Mouse (Mus musculus): ENCODE data around the gene Rarb. TPM values are rescaled to one million over a fixed set of nuclear protein-coding genes. Genes with fewer than 3 reads are reported as not detected.

The Rarb gene
- polyA plus RNA-seq (2016; fragmentation: Nextera tagmentation; extraction: Ambion mirVana) = 20.8 and 23.6 TPM in 2 replicates

GRCm38 (mm10) chr14:16818602-16819250 is at the start of gene Rarb:
Gene Rarb (minus strand): TSS chr14:16819156.
- no peaks in the 10 kb centered on the region for H3K27me3 ChIP-seq (replicated peaks)
- no peak within 1 kb of the TSS for H3K9ac ChIP-seq
- no peak within 1 kb of the TSS for H3K4me2 ChIP-seq
- H3K27ac ChIP-seq (ENCODE audit: poor library complexity, severe bottlenecking) = no peak within 1 kb of the TSS
- H3K4me3 ChIP-seq = no peak within 1 kb of the TSS
- H3K36me3 ChIP-seq = no peaks in the 10 kb centered on the region
- no peaks in the 10 kb centered on the region for H3K9me3 ChIP-seq (replicated peaks)
- peaks cover 5% of the 10 kb centered on the region; the same call in 1 of the 2 replicates for H3K4me1 ChIP-seq (replicated peaks)
- WGBS = 80% methylated on average over 4 of the region's 4 CpGs
- no peak; the same call in 1 of the 2 replicates for ATAC-seq (ENCODE audit: insufficient number of reproducible peaks, low FRiP score)

GRCm38 (mm10) chr14:16842036-16842435 is 23.1 kb upstream of the Rarb start:
- no peaks in the 10 kb centered on the region for H3K9me3 ChIP-seq (replicated peaks)
- H3K27me3 ChIP-seq (replicated peaks) = no peaks in the 10 kb centered on the region
- no peaks in the 10 kb centered on the region for H3K4me1 ChIP-seq (replicated peaks)
- no peak overlapping the region for H3K27ac ChIP-seq (ENCODE audit: poor library complexity, severe bottlenecking)
- no peaks in the 10 kb centered on the region for H3K36me3 ChIP-seq
- no peak overlapping the region for H3K9ac ChIP-seq
- H3K4me3 ChIP-seq = no peak overlapping the region
- H3K4me2 ChIP-seq = no peak overlapping the region
- WGBS = 61% methylated on average over 3 of the region's 3 CpGs
- no peak for ATAC-seq (ENCODE audit: insufficient number of reproducible peaks, low FRiP score)

GRCm38 (mm10) chr14:16841597-16841989 is 22.6 kb upstream of the Rarb start:
- Histone ChIP-seq H3K27me3 (replicated peaks) (no peaks in the 10 kb centered on the region), H3K4me1 (replicated peaks) (no peaks in the 10 kb centered on the region), H3K4me3 (no peak overlapping the region), H3K36me3 (no peaks in the 10 kb centered on the region), H3K27ac (ENCODE audit: poor library complexity, severe bottlenecking) (no peak overlapping the region), H3K9ac (no peak overlapping the region), H3K9me3 (replicated peaks) (no peaks in the 10 kb centered on the region), H3K4me2 (no peak overlapping the region)
- no peak for ATAC-seq (ENCODE audit: insufficient number of reproducible peaks, low FRiP score)
- WGBS = 80% methylated on average over 6 of the region's 6 CpGs

DNA sequence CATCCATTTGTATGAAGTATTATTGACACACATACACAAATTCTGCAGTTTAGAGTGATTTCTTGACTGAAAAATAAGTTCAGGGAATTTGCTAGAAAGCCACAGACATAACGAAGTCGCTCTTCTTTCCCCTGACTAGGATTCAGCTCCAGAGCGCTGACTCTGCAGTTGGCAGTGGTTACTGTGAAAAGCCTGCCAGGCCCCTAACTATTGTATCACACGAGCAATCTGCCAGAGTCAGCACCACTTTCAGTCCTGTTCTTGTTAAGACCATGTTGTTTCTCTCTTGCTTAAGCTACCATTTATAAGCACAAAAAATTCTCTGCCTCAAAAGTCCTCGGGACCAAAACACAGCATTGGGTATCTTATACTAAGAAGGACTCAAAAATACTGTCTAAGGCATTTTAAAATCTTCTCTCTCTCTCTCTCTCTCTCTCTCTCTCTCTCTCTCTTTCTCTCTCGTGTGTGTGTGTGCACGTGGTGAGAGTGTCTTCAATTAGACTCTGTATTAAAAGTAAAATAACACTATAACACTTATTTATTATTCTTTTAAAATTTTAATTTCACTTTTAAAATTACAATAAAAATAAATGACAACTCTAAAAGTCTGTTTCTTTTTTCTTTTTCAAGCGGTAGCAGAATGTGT is 22.1 kb upstream of the Rarb start:
- Histone ChIP-seq H3K27ac (ENCODE audit: poor library complexity, severe bottlenecking) (no peak overlapping the region), H3K9ac (no peak overlapping the region), H3K4me2 (no peak overlapping the region), H3K9me3 (replicated peaks) (no peaks in the 10 kb centered on the region), H3K27me3 (replicated peaks) (no peaks in the 10 kb centered on the region), H3K4me1 (replicated peaks) (no peaks in the 10 kb centered on the region), H3K36me3 (no peaks in the 10 kb centered on the region), H3K4me3 (no peak overlapping the region)
- 68% methylated on average over 8 of the region's 8 CpGs for WGBS
- ATAC-seq (ENCODE audit: insufficient number of reproducible peaks, low FRiP score) = no peak

GRCm38 (mm10) chr14:16840135-16840534 is 21.2 kb upstream of the Rarb start:
- Histone ChIP-seq H3K9ac (no peak overlapping the region), H3K4me3 (no peak overlapping the region), H3K9me3 (replicated peaks) (no peaks in the 10 kb centered on the region), H3K4me2 (no peak overlapping the region), H3K36me3 (no peaks in the 10 kb centered on the region), H3K4me1 (replicated peaks) (no peaks in the 10 kb centered on the region), H3K27ac (ENCODE audit: poor library complexity, severe bottlenecking) (no peak overlapping the region), H3K27me3 (replicated peaks) (no peaks in the 10 kb centered on the region)
- WGBS = 93% methylated on average over 2 of the region's 2 CpGs
- ATAC-seq (ENCODE audit: insufficient number of reproducible peaks, low FRiP score) = no peak

GRCm38 (mm10) chr14:16815096-16815741 is 3.7 kb downstream of the Rarb start:
- Histone ChIP-seq H3K9me3 (replicated peaks) (no peaks in the 10 kb centered on the region), H3K27me3 (replicated peaks) (no peaks in the 10 kb centered on the region), H3K4me3 (no peak overlapping the region), H3K36me3 (no peaks in the 10 kb centered on the region), H3K4me2 (no peak overlapping the region), H3K27ac (ENCODE audit: poor library complexity, severe bottlenecking) (no peak overlapping the region), H3K9ac (no peak overlapping the region), H3K4me1 (replicated peaks) (peaks cover 5% of the 10 kb centered on the region; the same call in 1 of the 2 replicates)
- WGBS = 70% methylated on average over 1 of the region's 1 CpGs
- ATAC-seq (ENCODE audit: insufficient number of reproducible peaks, low FRiP score) = no peak

DNA sequence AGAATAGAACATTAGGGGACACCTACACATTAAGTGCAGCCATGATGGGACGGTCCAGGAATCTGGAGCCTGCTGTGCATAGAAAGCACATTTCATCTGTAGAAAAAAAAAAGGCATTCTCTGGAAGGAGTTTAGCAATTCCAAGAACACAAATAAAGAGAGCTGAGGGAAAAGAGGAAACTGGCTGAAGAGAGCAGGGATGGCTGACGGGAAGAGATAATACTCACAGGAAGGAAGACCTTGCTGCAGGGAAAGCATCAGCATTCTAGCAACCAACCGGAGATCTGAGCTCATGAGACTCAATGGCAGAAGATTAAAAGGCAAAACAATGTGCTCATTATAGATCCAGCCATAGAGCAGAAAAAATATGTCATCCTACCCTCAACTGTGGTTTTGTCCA is 12.8 kb downstream of the Rarb start:
- Histone ChIP-seq H3K27me3 (replicated peaks) (no peaks in the 10 kb centered on the region), H3K9me3 (replicated peaks) (no peaks in the 10 kb centered on the region), H3K36me3 (no peaks in the 10 kb centered on the region), H3K9ac (no peak overlapping the region), H3K4me1 (replicated peaks) (no peaks in the 10 kb centered on the region), H3K4me2 (no peak overlapping the region), H3K27ac (ENCODE audit: poor library complexity, severe bottlenecking) (no peak overlapping the region), H3K4me3 (no peak overlapping the region)
- ATAC-seq (ENCODE audit: insufficient number of reproducible peaks, low FRiP score) = no peak
- 58% methylated on average over 3 of the region's 3 CpGs for WGBS

GRCm38 (mm10) chr14:16790161-16790560 is 28.8 kb downstream of the Rarb start:
- WGBS = 80% methylated on average over 1 of the region's 1 CpGs
- no peaks in the 10 kb centered on the region for H3K9me3 ChIP-seq (replicated peaks)
- no peak overlapping the region for H3K9ac ChIP-seq
- H3K36me3 ChIP-seq = no peaks in the 10 kb centered on the region
- H3K27ac ChIP-seq (ENCODE audit: poor library complexity, severe bottlenecking) = no peak overlapping the region
- H3K27me3 ChIP-seq (replicated peaks) = no peaks in the 10 kb centered on the region
- H3K4me3 ChIP-seq = no peak overlapping the region
- no peaks in the 10 kb centered on the region for H3K4me1 ChIP-seq (replicated peaks)
- no peak for ATAC-seq (ENCODE audit: insufficient number of reproducible peaks, low FRiP score)
- no peak overlapping the region for H3K4me2 ChIP-seq

DNA sequence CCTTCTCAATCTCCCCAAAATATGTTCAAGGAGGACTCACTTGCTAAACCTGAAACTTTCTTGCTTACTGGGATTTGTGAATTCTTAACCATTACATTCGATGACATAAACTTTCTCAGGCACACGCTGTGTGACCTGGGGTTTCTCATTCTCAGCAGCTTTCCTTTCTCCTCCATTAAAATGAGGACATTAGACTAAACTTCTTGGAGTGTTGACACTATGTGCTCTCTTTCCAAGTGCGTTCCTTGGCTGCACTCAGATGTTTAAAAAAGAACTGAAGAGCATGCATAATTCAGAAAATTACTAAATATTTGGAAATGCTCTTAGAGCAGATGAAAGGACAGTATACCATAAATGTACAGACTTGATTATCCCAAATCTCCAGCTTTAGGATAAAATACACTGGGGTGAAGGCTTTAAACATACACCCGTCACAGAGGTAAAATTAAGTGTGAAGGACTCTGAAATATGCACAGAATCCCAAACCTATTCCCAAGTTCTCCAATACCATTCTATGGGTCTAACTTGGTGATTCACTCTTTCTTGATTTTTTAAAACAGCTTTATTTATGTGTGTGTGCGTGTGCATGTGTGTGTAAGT is 36.9 kb downstream of the Rarb start:
- H3K36me3 ChIP-seq = no peaks in the 10 kb centered on the region
- H3K27me3 ChIP-seq (replicated peaks) = no peaks in the 10 kb centered on the region
- no peak overlapping the region for H3K4me2 ChIP-seq
- no peak overlapping the region for H3K9ac ChIP-seq
- H3K27ac ChIP-seq (ENCODE audit: poor library complexity, severe bottlenecking) = no peak overlapping the region
- no peak overlapping the region for H3K4me3 ChIP-seq
- WGBS = 76% methylated on average over 5 of the region's 5 CpGs
- no peak for ATAC-seq (ENCODE audit: insufficient number of reproducible peaks, low FRiP score)
- no peaks in the 10 kb centered on the region for H3K9me3 ChIP-seq (replicated peaks)
- H3K4me1 ChIP-seq (replicated peaks) = 0 out of 2 replicates have a peak, but pooled peaks cover 3% of the 10 kb centered on the region

- 69% methylated on average over 2 of the region's 2 CpGs for WGBS
- Histone ChIP-seq H3K4me1 (replicated peaks) (no peaks in the 10 kb centered on the region), H3K4me2 (no peak overlapping the region), H3K9ac (no peak overlapping the region), H3K27ac (ENCODE audit: poor library complexity, severe bottlenecking) (no peak overlapping the region), H3K36me3 (no peaks in the 10 kb centered on the region), H3K4me3 (no peak overlapping the region), H3K27me3 (replicated peaks) (no peaks in the 10 kb centered on the region), H3K9me3 (replicated peaks) (no peaks in the 10 kb centered on the region)
- ATAC-seq (ENCODE audit: insufficient number of reproducible peaks, low FRiP score) = no peak
These were observed 42.1 kb downstream of the Rarb start for GRCm38 (mm10) chr14:16776723-16777381.

- H3K36me3 ChIP-seq = no peaks in the 10 kb centered on the region
- WGBS = 77% methylated on average over 3 of the region's 3 CpGs
- H3K27ac ChIP-seq (ENCODE audit: poor library complexity, severe bottlenecking) = no peak overlapping the region
- H3K9ac ChIP-seq = no peak overlapping the region
- H3K4me2 ChIP-seq = no peak overlapping the region
- no peaks in the 10 kb centered on the region for H3K4me1 ChIP-seq (replicated peaks)
- no peaks in the 10 kb centered on the region for H3K9me3 ChIP-seq (replicated peaks)
- H3K4me3 ChIP-seq = no peak overlapping the region
- ATAC-seq (ENCODE audit: insufficient number of reproducible peaks, low FRiP score) = no peak
- no peaks in the 10 kb centered on the region for H3K27me3 ChIP-seq (replicated peaks)
These were observed 46.0 kb downstream of the Rarb start for GRCm38 (mm10) chr14:16772927-16773326.

All from heart, embryonic 12.5 days (tissue).